Mouse (Mus musculus) left cerebral cortex, adult 9 months (tissue): Measurements from ENCODE around the gene 2300002M23Rik.

Source experiments
- DNase-seq, 2 experiments: peaks; one replicate each; pipeline ENCODE4 v3.0.0; 2022; ENCODE audit warnings: low spot score in 2 of 2

The 2300002M23Rik gene

DNA sequence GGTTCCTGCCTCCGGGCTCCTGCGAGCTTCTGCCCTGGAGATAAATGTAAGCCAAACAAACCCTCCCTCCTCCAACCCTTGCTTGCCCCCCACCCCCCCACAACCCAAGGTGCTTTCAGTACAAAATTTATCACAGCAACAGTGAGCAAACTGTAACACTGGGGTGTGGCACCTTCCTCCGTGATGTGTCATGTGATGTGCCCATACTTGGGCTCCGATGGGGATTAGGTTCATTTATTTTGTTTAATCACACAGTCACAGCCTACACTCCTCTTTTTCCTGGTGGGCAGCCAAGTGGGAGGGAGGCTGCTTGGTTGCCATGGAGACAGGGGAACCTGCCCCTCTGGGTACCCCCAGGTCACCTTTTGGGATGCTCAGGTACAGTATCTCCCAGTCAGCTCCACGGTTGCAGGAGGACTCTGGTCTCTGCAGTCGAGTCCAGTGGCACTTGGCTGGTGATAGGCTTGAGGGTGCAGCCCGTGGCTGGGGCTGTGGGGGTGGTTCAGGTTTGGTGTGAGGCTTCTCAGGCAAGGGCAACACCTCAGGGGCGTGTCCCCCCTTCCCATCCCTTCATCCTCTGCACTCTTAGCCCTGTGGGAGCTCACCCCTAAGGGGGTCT lies 34.6 kb downstream of the 2300002M23Rik start:
- no peak for DNase-seq

DNA sequence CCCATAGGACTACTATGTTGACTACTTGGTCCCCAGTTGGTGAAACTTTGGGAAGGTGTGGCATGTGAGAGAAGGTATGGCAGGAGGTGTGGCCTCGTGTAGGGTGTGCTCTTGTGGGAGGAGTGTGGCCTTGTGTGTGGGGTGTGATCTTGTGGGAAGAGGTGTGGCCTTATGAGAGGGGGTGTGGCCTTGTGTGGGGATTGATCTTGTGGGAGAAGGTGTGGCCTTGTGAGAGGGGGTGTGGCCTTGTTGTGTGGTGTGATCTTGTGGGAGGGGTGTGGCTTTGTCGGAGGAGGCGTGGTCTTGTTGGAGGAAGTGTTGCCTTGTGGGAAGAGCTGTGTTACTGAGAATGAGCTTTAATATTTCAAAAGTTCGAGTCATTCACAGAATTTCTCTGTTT lies 49.9 kb downstream of the 2300002M23Rik start:
- DNase-seq: no peak
